Mouse (Mus musculus) cerebellum, adult 9-11 months (tissue): ENCODE measurements around the gene Elmo3.

Experiments
- DNase-seq: peaks from one replicate; pipeline ENCODE4 v3.0.0; 2022

Elmo3 gene

DNA sequence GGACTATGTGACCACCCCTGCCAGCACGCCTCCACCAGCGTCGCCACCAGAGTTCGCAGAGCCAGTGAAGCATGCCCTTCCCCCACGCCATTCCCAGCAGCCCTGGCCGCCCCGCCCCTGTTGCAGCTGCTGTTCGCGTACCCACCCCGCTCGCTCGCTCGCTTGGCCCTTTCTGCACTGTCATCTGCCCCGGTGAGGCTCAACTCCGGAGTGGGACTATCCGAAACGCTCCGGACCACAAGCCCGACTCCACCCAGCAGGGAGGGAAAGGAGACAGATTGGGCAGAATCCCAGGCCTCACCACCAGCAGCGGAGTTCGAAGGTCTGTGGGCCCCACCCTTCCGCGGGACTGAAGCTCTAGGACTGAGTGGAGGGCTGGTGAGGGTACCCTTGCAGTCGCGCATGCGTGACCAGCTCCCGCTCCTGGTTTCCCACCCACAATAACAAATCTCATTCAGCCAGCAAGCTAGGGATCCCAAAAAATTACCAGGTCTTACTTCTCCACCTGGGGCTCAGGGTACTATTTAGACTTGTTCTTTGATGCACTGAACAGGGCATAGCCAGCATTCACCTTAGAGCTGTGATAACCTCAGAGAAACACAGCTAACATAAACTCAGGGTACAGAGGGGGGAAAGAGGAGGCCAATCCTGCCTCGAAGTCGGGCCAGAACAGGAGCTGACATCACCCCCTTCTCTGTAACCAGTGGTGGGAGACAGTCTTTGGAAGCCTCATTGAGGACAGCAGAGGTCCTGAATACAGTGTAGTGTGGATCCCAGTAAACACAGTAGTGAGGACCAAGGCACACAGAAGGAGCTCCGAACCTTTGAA, 28.9 kb upstream of the Elmo3 start:
- DNase-seq, result peak; percentile 45

DNA sequence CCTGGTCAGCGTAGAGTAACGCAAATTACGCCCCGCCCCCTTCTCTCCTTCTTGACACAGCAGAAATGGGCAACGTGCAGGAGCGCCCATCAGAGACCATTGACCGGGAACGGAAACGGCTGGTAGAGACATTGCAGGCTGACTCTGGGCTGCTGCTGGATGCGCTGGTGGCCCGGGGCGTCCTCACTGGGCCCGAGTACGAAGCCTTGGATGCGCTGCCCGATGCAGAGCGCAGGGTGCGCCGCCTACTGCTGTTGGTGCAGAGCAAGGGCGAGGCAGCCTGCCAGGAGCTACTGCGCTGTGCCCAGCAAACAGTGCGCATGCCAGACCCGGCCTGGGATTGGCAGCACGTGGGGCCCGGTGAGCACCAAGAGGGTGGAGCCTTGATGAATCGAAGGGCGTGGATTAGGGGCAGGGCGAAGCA, 26.5 kb upstream of the Elmo3 start:
- DNase-seq, result peak; percentile 95

DNA sequence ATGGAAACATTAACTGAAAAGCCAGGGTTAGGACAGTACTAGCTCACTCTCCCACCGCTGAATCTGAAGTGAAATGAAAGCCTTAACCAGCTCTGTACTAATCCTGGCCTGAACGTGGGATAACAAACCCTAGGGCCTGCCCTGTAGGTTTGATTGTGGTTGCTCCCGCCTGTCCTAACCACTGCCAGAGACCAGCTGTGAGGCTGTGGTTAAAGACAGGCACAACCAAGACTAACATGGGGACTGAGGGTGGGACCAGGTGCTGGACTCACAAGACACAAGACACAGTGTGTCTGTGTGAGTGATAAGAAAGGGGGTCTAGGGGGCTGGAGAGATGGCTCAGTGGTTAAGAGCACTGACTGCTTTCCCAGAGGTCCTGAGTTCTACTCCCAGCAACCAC, 24.8 kb upstream of the Elmo3 start:
- DNase-seq, result no peak

DNA sequence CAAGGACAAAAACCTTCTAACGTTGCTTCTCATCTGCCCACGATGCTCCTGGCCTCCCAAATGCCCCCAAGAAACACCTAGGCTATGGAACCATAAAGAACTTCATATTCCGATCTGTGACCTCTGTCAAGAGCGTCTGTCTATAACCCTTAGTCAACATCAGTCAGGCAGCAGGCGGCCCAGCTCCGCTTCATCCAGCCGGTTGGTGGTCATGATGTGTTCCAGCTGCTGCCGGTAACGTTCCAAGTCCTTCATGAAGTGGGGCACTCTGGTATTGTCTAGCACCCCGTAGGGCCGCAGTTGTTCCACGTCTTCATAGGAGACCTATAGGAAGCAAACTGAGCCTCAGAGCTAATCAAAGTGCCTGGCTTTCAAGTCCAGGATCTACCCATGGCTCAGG, 23.6 kb upstream of the Elmo3 start:
- DNase-seq, result no peak

DNA sequence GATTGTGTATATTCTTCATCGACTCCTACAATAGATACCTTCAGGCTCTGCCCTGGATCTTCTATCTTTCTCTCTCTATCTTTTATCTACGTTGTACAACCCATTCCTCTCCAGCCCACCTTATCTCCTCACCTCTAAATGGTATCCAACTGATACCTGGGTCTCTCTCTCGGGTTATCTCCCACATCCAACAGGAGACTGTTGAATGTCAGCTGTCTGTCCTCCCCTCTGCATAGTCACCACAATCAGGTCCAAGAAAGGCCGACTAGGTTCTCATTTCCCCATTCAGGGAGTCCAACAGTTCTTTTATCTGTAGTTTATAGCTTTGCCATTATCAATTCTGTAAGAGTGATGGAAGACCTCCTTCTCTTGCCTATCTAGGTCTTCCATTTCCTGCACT, 23.2 kb upstream of the Elmo3 start:
- no peak for DNase-seq

DNA sequence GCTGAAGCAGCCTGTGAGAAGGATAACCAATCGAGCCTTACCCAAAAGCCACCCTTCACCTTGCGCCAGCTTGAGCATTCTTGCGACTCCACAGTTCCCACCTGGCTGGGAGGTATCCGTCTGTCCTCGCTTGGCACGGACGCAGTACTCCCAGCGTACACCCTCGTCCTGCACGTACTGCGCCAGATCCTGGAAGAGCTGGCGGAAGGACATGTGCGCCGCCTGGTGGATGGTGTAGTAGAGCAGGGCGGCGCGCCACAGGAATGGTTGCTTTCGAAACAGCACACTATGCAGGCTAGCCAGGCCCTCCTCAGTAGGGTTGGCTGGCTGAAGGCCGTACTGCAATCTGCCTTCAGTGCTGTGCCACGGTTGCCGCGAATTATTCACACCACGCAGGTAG, 22.3 kb upstream of the Elmo3 start:
- peak; percentile 80 for DNase-seq

DNA sequence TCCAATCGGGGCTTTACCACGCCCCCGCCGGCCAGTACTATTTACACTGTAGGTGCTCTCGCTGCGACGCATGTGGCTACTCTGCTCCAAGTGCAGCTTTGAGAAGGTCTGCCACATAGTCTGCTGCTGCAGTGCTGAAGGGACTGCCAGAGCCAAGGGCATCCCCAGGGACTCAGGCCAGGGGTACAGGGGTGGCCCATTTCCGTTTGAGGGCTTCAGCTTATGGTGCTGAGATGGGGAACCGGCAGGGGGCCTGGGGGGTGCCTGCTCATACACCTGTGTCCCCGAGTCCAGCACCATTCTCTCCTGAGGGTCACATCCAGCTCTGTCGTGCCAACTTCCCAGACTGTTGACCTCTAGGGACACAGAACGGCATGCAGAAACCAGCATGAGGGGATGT, 19.9 kb upstream of the Elmo3 start:
- peak; percentile 57 for DNase-seq

DNA sequence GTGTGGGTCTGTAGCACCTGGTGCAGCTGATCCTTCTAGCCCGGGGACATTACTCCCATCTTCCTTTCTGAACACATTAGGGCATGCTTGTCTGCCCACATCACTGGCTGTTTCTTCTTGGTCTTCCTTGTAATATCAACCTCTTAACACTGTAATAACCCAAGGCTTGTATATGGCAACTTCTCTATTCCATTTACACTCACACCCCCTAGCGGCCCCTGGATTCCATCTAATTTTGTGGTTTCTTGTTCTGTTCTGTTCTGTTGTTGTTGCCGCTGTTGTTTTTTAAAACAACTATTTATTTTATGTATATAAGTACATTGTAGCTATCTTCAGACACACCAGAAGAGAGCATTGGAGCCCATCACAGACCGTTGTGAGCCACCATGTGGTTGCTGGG, 18.5 kb upstream of the Elmo3 start:
- no peak for DNase-seq

DNA sequence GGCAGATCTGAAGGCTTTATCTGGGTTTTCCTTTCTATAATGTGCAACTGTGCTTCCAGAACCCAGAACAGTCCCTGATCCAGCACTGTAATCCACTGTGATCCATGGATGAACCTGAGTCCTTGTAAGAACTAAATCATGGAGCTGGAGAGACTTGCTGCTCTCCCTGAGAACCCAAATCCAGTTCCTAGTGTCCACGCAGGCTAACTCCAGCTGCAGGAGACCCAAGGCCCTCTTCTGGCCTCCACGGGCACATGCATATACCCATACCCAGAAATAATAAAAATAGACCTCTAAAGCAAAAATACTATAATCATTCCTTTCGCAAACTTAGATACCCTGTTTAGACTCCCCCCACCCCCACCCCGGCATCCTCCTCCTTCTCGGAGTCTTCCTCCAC, 17.2 kb upstream of the Elmo3 start:
- DNase-seq, result peak; percentile 45

DNA sequence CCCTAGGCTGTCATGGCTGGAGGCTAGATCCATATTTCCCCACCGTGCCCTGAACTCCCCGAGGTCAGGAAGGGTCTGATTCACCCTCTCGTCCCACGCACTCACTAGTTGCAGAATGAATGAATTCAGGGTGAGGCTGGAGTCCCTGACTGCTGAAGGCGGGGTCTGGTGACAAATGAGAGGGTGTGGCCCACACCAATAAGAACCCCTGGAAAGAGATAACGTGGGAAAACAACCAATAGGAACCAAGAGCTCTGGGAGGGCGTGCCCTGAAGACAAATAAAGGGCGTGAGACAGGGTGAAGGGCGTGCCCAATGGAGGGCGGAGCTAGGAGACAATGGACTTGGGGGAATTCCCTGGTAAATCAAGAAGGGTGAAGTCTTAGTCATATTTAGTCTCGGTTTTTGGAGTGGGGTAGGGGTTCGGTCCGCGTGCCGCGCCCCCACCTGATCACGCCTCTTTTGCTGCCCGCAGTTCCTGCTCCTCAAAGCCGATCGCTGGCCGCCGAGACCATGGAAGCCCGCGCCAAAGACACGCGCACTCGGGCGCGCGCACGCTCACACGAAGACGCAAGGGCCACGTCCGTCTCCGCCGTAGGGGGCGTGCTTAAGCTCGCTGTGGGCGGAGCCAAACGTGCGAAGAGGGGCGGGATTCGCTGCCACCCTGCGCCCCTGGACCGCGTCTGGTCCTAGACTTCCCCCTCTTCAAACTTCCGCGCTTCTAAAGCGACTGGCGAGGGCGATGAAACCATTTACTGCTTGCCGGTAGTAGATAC, 16.3 kb upstream of the Elmo3 start:
- peak; percentile 97 for DNase-seq

DNA sequence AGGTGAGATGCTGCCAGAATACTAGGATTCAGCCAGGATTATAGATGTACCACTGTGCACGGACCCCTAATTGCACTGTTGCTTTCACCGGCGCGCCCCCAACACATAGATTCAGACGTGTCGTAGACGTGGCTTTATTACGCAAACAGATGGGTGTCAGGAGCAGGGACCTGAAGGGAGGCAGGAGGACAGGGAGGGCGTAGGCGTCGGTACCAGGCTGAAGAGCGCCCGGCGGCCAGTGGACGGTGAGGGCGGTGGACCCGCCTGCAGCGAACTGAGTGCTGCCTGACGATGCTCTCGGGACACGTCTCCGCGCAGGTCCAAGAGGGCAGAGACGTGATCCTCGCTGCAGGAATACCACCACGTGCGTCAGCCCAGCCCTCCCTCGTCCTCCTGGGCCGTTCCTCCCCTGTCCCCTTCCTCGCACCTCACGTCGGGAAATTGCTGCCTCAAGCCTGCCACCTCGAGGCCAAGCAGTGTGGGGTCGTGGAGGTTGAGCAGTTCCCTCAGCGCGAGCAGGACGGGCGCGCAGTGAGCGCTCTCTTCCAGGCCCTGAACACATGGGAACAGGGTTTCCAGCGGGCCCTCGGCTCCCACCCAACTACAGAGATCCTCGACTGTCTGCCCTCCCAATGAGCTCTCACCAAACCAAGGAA, 15.5 kb upstream of the Elmo3 start, which contains the start of gene 4931428F04Rik:
Gene 4931428F04Rik, minus strand, starts transcription at position 60 of the 656 bp plus-strand sequence.
- DNase-seq, result peak; percentile 87

DNA sequence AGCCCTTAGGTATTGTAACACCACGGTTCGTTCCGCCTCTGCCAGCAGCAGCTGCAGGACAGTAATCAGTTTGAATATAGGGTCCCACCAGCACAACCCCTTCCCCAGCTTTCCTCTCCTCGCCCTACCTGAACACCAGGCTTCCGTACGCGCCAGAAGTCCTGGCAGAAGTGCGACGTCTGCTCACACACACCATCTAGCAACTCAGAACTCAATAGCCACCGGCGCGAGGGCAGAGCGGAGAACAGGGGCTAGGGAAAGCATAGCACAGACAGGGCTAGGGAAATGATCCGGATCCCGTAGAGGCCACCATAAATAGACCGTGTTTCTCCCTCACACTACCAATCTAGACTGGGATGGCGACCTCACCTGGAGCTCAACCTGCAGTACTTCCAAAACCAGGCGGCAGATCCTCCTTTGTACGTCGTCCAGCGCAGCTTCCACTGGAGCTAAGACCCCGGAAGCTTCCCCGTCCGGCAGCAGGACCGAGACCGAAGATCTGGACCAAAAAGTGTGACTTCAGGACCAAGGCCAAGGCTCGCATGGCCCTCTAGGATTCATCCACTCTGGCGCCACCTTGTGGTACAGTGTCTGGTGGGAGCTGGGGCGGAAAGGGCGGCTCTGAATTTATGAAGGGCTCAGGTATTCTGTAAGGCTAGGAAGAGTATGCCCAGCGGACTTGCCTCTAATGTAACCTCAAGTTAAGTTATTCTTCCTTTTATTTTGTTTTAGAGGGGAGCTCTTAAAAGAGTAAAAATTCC, 14.7 kb upstream of the Elmo3 start:
- peak; percentile 88 for DNase-seq

DNA sequence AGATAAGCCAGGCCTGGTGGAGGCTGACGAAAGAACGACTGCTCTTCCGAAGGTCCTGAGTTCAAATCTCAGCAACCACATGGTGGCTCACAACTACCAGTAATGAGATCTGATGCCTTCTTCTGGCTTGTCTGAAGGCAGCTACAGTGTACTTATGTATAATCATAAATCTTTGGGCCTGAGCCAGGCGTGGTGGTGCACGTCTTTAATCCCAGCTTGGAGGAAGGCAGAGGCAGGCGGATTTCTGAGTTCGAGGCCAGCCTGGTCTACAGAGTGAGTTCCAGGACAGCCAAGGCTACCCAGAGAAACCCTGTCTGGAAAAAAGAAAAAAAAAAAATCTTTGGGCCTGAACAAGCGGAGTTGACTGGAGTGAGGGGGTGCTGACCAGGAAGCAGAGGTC, 14.0 kb upstream of the Elmo3 start:
- DNase-seq, result peak; percentile 68

DNA sequence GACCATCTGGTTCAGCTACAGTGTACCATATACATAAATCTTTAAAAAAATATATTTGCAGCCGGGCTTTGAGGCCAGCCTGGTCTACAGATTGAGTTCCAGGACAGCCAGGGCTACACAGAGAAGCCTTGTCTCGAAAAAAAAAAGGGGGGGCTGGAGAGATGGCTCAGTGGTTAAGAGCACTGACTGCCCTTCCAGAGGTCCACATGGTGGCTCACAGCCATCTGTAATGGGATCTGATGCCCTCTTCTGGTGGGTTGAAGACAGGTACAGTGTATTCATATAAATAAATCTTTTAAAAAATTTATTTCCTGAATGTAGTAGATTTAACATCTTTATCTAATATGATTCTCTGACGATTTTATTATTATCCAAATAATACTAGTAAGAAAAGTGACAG, 13.6 kb upstream of the Elmo3 start:
- peak; percentile 55 for DNase-seq

DNA sequence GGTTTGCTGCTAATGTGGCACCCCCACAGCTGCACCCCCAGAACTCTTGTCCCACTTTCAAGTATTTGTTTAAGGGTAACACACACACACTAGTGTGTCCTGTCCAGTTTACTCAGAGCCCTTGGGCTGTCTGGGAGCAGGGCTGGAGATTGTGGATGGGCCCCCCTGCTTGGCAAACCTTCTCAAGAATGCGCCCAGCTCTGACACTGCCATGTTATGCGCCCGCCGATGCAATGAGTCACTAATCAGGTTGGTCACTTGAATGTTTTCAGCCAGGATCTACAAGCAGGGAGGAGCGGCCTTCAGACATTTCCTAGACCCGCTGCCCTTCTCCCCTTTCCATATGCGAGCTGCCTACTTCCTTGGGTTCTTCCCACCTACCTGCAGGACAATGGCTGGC, 12.9 kb upstream of the Elmo3 start:
- peak; percentile 65 for DNase-seq

DNA sequence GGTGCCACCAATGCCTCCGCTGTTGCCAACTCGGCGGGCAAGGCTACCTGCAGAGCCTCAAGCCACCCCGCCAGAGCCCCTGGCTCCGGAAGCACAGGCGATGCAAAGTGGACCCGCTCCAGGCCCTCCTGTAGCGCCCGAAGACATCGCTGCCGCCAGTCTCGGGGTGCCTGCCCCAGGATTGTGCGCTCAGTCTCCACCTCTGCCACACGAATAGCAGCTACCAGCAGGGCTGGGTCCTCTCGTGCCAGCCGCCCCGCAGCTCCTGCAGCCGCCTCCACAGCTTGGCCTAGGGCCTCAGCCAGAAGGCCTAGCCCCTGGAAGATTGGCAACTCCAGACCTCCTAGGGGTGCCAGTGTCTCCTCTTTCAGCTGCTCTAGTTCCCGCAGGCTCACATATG, 12.0 kb upstream of the Elmo3 start:
- DNase-seq, result peak; percentile 91

DNA sequence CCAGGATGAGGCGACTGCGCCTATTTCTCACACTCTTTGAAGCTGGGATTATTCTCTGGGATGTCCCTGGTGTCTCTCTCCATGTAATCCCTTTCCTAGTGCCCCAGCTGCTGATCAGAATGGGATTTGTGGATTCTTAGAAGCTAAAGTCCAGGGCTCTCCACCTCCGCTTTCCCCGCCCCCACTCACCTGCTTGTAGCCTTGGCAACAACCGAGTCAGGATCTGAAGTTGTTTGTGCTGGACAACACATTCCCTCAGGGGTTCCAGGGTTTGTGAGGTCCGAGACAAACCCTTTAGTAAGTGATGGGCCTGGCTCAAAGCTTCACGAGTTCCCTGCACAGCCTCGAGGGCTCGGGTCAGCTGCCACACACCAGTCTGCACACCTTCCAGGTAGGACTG, 10.6 kb upstream of the Elmo3 start:
- DNase-seq, result no peak

DNA sequence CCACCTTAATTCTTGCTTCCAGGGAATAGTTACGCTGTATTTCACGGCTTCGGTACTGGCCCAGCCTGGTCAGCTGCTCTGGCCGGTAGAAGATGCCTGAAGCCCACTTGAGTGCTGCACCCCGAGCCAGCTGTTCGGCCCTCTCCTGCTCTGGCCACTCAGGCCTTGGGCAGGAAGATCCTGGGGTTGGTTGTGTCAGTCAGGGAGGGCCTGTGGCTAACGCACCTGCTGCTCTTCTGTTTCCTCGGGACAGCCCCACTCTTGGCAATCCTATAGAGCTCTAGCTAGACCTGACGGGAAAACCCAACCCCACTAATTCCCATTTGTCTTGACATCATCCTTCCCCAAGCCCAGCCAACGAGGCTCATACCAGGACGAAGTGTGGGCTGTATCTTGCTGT, 10.1 kb upstream of the Elmo3 start:
- DNase-seq, result peak; percentile 60

DNA sequence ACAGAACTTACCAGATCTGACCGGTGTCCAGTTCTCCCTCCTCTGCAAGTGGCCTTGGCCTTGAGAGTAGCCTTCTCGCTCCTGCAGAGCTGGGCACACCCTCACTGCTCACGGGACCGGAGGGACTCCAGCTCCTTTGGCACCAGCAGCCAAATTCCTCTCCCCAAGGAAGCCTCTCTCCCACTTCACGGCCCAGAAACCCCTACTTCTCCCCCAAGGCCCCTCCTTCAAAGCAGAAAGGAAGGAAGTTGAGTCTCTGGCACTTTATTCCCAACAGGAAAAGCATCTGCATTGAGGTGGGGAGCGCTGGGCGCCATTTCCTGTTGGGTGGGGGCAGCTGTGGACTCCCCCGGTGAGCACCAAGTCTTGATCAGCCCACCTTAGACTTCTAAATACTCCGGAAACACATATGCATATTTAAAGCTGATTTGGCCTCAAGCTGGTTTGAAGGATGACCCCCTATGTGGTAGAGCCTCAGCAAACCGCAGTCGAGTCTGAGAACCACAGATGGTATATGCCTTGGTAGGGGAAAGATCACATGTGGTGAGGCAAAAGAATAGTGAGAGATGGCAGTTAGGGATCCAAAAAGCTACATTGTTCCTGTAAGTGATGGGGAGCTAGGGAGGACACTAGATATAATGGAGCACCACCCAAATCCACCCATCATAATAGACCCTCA, 9.4 kb upstream of the Elmo3 start, which contains the start of gene Exoc3l:
Gene Exoc3l, minus strand, starts transcription at position 207 of the 679 bp plus-strand sequence.
- peak; percentile 54 for DNase-seq

DNA sequence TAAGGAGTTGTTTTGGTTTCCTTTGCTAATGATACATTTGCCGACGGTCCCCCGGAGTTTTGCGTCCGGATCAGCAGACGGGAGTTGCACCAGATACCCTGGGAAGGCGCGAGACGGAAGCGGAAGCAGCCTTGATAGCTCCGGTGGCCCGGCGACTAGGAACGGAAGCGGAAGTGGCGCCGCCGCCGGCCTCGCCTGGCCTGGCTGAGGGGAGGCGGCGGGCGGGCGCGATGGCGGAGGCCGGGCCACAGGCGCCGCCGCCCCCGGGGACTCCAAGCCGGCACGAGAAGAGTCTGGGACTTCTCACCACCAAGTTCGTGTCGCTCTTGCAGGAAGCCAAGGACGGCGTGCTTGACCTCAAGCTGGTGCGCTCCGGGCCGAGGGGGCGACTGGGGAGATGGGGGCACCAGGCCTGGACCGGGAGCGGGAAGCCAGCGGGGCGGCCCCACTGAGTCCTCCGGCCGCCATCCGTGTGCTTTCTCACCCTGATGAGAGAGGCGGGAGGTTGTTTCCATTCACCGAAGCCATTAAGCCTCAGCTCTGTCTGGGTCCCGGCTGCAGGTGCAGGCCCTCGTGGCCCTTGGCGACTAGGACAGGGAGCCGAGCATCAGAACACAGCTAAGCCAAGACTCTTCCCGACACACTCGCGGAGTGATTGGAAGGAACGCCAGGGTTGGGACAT, 7.7 kb upstream of the Elmo3 start, which contains the start of gene E2f4:
Gene E2f4, plus strand, starts transcription at position 153 of the 682 bp plus-strand sequence.
- DNase-seq, result peak; percentile 92
